Mouse (Mus musculus) left cerebral cortex, postnatal 25 days (tissue): Measurements from ENCODE around the gene Aldh16a1. TPM values are rescaled to one million over a fixed set of nuclear protein-coding genes. Genes with fewer than 3 reads are reported as not detected.
"Not testable (repeated sequence)": the region's sequence is repeated elsewhere in the genome, so short reads cannot be mapped to it uniquely, and the experiment has no call there.

Experiments used
- DNase-seq, 2 experiments: peaks; one replicate each; pipeline ENCODE4 v3.0.0; 2022; ENCODE audit warnings: low spot score in 2 of 2, mixed read lengths in 1 of 2
- intact Hi-C: fragments of 180-260 bp; cut with DNase I; formaldehyde crosslinking; loops from one replicate; pipeline ENCODE4 v1.15.1; 2025
- microRNA-seq, 2 experiments: library from miRNA; unstranded; fragments of <30 nt; microRNA quantifications; one replicate each; pipeline ENCODE4 v1.2.0; 2022
- total RNA-seq, 2 experiments: library from RNA; stranded (reverse); gene quantifications; 2 replicates each; pipeline ENCODE4 v1.2.3; 2021

Aldh16a1 gene
- total RNA-seq, 2 experiments from 2014 or later, result 13.6 to 14.1 TPM

DNA sequence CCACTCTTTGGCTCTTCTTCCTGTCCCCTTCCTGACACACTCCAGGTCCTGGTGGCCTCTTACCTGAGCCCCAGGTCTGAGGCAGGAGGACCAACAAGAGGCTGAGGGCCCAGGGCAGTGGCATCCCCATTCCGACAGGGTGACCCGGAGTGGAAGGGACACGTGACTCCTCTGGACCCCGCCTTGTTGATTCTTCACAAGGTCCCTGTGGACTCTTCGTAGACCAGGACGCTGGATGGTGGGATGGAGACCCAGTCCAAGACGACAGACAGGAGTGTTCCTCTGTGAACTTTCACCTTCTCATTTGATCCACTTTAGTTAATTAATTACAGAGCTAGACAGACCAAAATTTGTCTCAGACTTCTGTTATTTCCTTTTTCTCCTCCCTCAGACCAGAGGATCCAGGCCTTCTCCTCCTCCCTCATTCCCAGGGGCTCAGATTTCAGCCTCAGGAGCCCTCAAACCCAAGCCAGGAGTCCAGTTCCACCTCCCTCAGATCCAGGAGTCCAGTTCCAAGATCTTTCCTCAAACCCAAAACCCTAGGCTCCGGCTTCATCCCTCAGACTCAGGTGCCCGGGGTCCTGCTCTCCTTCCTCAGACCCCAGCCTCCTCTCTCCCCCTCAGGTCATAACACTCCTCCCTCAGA, 51.3 kb downstream of the Aldh16a1 start:
- DNase-seq, result no peak
- intact Hi-C loops, result no loop called here

DNA sequence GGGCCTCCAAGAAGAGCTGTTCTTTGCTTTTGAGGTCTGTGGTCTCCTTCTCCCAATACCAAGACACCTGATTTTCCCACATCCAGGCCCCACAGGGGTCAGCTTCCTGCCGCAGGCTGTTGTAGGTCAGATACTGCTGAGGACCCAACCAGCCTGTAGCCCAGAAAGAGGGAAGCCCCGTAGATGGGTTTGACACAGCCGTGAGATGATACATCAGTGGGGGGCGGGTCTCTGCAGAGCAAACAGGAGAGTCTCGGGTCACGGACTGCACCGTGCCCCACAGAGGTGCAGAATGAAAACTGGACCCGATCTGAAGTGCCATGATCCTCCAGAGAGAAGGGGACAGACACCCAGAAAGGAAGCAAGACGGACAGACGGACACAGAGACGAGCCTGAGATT, 51.9 kb downstream of the Aldh16a1 start:
- intact Hi-C loops, result no loop called here
- DNase-seq, result no peak

GRCm38 (mm10) chr7:45100046-45100445, 54.3 kb downstream of the Aldh16a1 start:
- intact Hi-C loops, result no loop called here
- DNase-seq, result no peak

GRCm38 (mm10) chr7:45098541-45099240, 55.7 kb downstream of the Aldh16a1 start:
- intact Hi-C loops, result no loop called here
- DNase-seq, result no peak

DNA sequence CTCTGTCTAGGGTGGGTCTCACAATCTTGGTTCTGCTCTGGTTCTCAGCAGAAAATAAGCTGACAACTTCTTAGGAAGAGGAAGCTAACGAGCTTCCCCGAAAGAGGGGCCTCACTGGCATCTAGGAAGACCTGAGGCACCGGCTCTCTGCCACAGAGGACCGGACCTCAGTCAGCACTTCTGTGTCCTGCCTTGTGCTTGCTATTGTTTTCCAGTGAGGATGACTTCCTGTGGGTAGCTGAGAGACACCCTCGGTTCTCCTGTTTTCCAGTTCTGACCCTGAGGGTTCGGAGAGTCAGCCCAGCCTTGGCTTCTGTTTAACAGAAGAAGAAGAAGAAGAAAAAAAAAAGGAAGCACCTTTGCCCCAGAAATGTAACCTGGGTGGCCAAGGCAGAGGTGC, 56.9 kb downstream of the Aldh16a1 start:
- intact Hi-C loops, result no loop called here
- no peak for DNase-seq

GRCm38 (mm10) chr7:45095965-45096364, 58.4 kb downstream of the Aldh16a1 start:
- DNase-seq, intact Hi-C loops: not testable (repeated sequence)

DNA sequence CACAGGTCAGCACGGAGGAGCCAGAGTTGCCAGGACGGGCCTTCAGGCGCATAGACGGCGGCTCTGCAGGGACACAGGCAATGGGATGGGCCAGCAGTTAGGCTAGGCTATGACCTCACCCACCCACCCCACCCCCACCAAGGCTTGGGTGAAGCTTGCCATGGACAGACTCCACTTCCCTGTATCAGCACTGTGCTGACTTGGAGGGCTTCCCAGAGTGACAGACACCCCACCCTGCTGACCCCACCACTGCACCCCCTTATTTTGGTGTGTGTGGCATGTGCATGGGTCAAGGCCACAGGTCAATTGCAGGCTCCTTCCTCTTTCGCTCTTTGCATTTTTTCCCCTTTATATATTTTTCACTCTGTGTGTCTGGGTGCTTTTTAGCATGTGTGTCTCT, 59.0 kb downstream of the Aldh16a1 start:
- intact Hi-C loops, result no loop called here
- no peak for DNase-seq

DNA sequence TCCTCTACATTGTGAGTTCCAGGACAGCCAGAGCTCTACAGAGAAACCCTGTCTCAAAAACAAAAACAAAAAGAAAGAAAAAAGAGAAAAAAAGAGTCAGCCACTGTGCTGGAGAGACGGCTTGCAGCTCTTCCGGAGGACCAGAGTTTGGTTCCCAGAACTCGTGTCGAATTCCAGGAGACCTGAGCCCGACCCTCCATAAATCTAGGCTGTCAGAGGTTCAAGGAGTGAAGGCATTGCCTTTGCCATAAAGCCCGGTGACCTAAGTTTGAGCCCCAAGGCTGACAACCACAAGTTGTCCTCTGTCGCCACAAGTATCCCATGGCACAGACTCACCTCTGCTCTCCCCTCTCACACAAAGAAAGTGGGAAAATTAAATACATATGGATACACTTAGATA, 60.3 kb downstream of the Aldh16a1 start:
- intact Hi-C loops, result no loop called here
- DNase-seq, result no peak

GRCm38 (mm10) chr7:45093516-45093905, 60.9 kb downstream of the Aldh16a1 start:
- no peak for DNase-seq
- intact Hi-C loops, result no loop called here

GRCm38 (mm10) chr7:45092828-45093515, 61.4 kb downstream of the Aldh16a1 start:
- intact Hi-C loops, result no loop called here
- no peak for DNase-seq

DNA sequence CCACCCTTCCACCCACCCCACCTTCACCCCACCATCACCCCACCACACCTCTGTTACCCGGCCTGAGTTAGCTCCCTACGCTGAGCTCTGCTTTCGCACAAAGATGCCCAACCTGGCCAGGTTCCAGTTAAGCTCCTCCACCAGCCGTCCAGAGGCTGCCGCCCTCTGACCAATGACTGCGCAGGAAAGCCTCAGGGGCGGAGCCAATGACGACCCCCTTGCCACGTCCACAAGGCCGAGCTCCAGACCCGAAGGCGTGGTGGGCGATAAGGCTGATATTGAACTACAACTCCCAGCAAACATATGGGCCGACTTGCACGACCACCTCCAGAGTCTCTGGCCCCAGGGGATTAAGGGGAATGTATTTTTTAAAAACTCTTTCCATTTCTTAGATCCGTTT, 62.3 kb downstream of the Aldh16a1 start, which contains the start of gene Rcn3:
Gene Rcn3 (minus strand): TSS at position 174 of the 400 bp plus-strand sequence.
- intact Hi-C loops, result no loop called here
- peak in 1 of 2 experiments; percentile 33 for DNase-seq

DNA sequence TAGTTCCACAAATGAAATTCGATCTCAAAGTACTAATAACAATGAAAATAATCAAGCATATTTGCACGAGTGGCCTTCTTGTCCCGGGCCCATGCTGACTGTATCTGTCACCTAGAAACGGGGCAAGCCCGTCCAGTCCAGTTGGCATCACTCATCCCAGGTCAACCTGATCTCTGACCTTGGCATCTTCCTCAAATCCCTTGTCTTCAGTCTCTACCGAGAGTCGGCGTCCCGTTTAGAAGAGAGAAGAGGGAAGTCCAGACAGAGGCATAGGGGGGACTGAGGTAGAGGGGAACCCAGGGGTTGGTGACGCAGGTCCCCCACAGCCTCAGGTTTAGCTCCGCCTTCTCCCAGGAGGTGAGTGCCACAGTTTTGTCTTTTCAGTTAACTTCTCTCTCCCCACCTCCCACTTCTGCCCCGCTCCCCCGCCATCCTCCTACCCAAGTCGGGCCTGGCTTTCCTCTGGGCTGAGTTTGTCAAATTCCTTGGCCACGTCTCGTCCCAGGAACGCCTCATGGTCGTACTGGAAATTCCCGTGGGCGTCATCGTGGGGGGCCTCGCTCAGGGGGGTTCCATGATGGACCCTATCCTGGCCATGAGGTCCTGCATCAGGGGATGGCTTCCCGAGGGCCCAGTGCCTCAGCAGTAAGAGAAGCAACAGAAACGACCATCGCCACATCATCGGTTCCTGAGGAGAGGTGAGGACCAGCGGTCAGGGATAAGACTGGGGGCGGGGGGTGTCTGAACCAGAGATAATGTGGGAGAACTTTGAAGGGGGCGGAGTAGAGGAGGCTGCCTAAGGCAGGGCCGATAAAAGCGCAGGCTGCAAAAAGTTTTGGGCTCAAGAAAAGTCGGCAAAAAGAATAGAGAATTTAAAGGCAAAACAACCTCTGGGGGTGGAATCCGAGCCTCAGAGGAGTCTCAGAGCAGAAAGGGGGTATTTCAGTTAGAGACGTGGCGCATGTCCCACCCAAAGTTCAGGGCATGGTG, 63.1 kb downstream of the Aldh16a1 start:
- intact Hi-C loops, result no loop called here
- no peak for DNase-seq

Small RNA genes lying within 50 kb of the gene (microRNA-seq; reads per million reads assigned to microRNA genes)
- gene Mir150, result 1,648 to 1,684 reads per million in 2 experiments
- gene Mir5121, result 11.8 to 32.4 reads per million in 2 experiments
- gene Mir7055, result 1.5 to 6.0 reads per million in 2 experiments

Other genes with a start within 250 kb of the Aldh16a1 start
- gene Ap2a1, start 225.1 kb downstream of the Aldh16a1 start, total RNA-seq, result 100 to 1,000 TPM; 325 to 334 TPM
- 1 to 10 TPM; 1.6 to 3.6 TPM for gene Tsks, start 211.4 kb downstream of the Aldh16a1 start, total RNA-seq
- 10 to 100 TPM; 89.3 to 95.9 TPM for gene Cpt1c, start 179.7 kb downstream of the Aldh16a1 start, total RNA-seq
- 100 to 1,000 TPM; 140 to 163 TPM for gene Prmt1, start 168.0 kb downstream of the Aldh16a1 start, total RNA-seq
- 10 to 100 TPM; 31.4 to 42.7 TPM for gene Irf3, start 156.9 kb downstream of the Aldh16a1 start, total RNA-seq
- gene Bcl2l12, start 155.9 kb downstream of the Aldh16a1 start, total RNA-seq, result 1 to 10 TPM; 2.7 TPM
- gene Scaf1, start 138.2 kb downstream of the Aldh16a1 start, total RNA-seq, result 100 to 1,000 TPM; 161 to 163 TPM
- gene Rras, start 136.6 kb downstream of the Aldh16a1 start, total RNA-seq, result 10 to 100 TPM; 12.0 to 13.8 TPM
- gene Prr12, start 101.7 kb downstream of the Aldh16a1 start, total RNA-seq, result 10 to 100 TPM; 59.1 to 65.5 TPM
- 10 to 100 TPM; 48.5 to 53.0 TPM for gene Nosip, start 92.2 kb downstream of the Aldh16a1 start, total RNA-seq
- gene Prrg2, start 91.9 kb downstream of the Aldh16a1 start, total RNA-seq, result 1 to 10 TPM; 7.3 to 7.6 TPM
- gene Rcn3, start 62.4 kb downstream of the Aldh16a1 start, total RNA-seq, result 1 to 10 TPM; 5.3 to 6.0 TPM
- gene Fcgrt, start 50.7 kb downstream of the Aldh16a1 start, total RNA-seq, result 10 to 100 TPM; 22.7 to 24.1 TPM
- 100 to 1,000 TPM; 410 to 413 TPM for gene Rps11, start 30.1 kb downstream of the Aldh16a1 start, total RNA-seq
- 100 to 1,000 TPM; 630 to 639 TPM for gene Rpl13a, start 25.8 kb downstream of the Aldh16a1 start, total RNA-seq
- gene Gm45713, start 18.4 kb downstream of the Aldh16a1 start, total RNA-seq, result not detected
- 1 to 10 TPM; 3.3 to 5.4 TPM for gene Flt3l, start 18.2 kb downstream of the Aldh16a1 start, total RNA-seq
- gene Pih1d1, start 281 bp downstream of the Aldh16a1 start, total RNA-seq, result 10 to 100 TPM; 45.8 to 49.3 TPM
- 1,000 to 10,000 TPM; 1,365 to 1,520 TPM for gene Slc17a7, start 9.4 kb upstream of the Aldh16a1 start, total RNA-seq
- under 1 TPM in 1 of 2 experiments, not detected in 1; 0.18 TPM for gene Gfy, start 25.0 kb upstream of the Aldh16a1 start, total RNA-seq
- not detected for gene Pth2, start 26.4 kb upstream of the Aldh16a1 start, total RNA-seq
- 1 to 10 TPM; 5.2 to 5.3 TPM for gene Ccdc155, start 50.3 kb upstream of the Aldh16a1 start, total RNA-seq
- 10 to 100 TPM; 25.1 to 29.2 TPM for gene Dkkl1, start 57.6 kb upstream of the Aldh16a1 start, total RNA-seq
- 1 to 10 TPM; 2.8 to 5.5 TPM for gene Tead2, start 61.2 kb upstream of the Aldh16a1 start, total RNA-seq
- gene Cd37, start 84.5 kb upstream of the Aldh16a1 start, total RNA-seq, result 1 to 10 TPM; 2.5 to 4.4 TPM
- gene Slc6a16, start 86.5 kb upstream of the Aldh16a1 start, total RNA-seq, result 1 to 10 TPM; 1.6 to 1.9 TPM
- under 1 TPM in 1 of 2 experiments, not detected in 1; 0.23 TPM for gene Slc6a21, start 122.9 kb upstream of the Aldh16a1 start, total RNA-seq
- 10 to 100 TPM; 13.2 to 24.9 TPM for gene Trpm4, start 179.2 kb upstream of the Aldh16a1 start, total RNA-seq
- under 1 TPM; 0.23 to 0.94 TPM for gene Hrc, start 180.7 kb upstream of the Aldh16a1 start, total RNA-seq
- gene Ppfia3, start 212.4 kb upstream of the Aldh16a1 start, total RNA-seq, result 100 to 1,000 TPM; 151 to 152 TPM
- gene Lin7b, start 216.0 kb upstream of the Aldh16a1 start, total RNA-seq, result 100 to 1,000 TPM; 170 to 176 TPM
- gene Snrnp70, start 241.2 kb upstream of the Aldh16a1 start, total RNA-seq, result 100 to 1,000 TPM; 341 to 386 TPM